Mouse (Mus musculus) G1E-ER4 (cell line): ENCODE measurements around the gene Fads2. TPM values are rescaled to one million over a fixed set of nuclear protein-coding genes. Genes with fewer than 3 reads are reported as not detected.
A peak's percentile ranks its signal among the peaks of the same experiment; 100 is the strongest.

Source experiments
- GATA1 ChIP-seq: IDR thresholded peaks from one replicate; pipeline ENCODE4 v1.8.0; 2012; ENCODE audit warnings: low read length, inconsistent platforms
- polyA plus RNA-seq: library from polyadenylated mRNA; stranded (reverse); fragments of >175 nt; gene quantifications from 2 replicates; pipeline ENCODE4 v1.2.3, GENCODE M21; 2012

Gene Fads2
- polyA plus RNA-seq, 1 experiment = 256 TPM

DNA sequence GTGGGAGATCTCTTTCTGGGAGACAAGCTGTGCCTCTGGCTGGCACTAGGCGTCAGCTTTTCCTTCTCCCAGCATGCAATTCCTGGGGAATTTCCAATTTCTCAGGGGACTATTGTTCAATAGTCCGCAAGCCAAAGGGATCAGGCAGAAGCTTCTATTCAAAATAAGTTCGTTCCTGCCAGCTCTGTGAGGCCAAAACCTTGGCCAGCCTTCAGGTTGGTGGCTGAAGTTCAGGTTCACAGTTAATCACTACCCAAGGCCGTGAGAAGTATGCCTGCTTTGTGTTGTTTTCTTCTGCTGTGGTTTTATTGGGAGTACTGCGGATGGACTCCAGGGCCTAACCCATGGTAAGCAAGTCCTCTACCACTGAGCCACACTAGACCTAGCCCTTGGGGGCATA lies 30.4 kb downstream of the Fads2 start:
- no peak for TF ChIP-seq GATA1

GRCm38 (mm10) chr19:10070186-10070980 lies 31.2 kb downstream of the Fads2 start:
- TF ChIP-seq GATA1 = no peak

- TF ChIP-seq GATA1 = no peak
These were observed 33.8 kb downstream of the Fads2 start for GRCm38 (mm10) chr19:10067701-10068100.

GRCm38 (mm10) chr19:10066502-10066901 lies 35.0 kb downstream of the Fads2 start:
- no peak for TF ChIP-seq GATA1

GRCm38 (mm10) chr19:10066189-10066500 lies 35.4 kb downstream of the Fads2 start:
- no peak for TF ChIP-seq GATA1

DNA sequence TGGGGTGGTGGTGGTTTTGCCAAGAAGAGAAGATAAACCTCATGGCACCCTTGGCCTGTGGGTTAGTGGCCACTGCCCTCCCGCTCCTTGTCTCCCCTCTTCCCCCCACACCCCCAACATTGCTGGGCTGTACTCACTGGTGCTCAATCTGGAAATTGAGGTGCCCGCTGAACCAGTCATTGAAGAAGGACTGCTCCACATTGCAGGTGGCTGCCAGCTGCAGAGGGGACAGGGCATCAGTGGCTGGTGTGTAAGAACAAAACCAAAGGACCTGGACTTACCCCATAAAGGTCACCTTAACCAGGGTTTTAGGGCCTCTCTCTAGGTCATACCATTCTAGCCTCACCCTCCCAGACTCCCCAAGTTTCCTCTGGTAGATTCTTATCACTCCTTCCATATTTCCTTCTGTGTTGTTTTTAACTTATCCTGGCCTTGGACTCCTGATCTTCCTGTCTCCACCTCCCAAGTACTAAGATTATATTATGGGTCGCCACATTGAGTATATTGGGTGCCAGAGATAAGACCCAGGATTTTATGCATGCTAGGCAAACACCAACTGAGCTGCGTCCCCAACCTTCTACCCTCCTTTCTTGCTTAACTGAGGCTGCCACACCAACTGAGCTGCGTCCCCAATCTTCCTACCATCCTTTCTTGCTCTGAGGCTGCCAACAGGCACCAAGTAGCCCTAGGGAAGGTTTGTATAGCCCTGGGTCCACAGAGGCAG lies 35.9 kb downstream of the Fads2 start:
- peak; percentile 49 for TF ChIP-seq GATA1

GRCm38 (mm10) chr19:10064173-10065012 lies 37.2 kb downstream of the Fads2 start:
- no peak for TF ChIP-seq GATA1

DNA sequence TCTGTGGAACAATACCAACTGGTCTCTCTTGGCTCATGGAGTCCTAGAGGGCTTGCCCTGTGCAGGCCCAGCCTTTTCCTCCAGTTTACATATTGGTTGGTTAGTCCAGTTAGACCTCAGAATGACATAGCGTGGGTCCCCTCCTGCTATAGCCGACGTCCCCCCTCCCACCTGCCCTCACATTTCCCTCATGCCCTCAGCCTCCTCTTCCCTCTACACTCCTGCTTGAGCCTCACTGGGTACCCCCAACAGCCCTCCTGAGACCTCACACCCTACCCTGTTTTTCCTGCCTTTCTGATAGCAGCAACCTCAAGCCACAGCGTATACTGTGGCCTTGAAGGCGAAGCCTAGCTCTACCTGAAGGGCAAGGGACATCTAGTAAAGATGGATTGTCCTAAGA lies 38.7 kb downstream of the Fads2 start:
- TF ChIP-seq GATA1 = no peak

- TF ChIP-seq GATA1 = no peak
These were observed 39.3 kb downstream of the Fads2 start for GRCm38 (mm10) chr19:10062292-10062691.

GRCm38 (mm10) chr19:10061624-10062023 lies 39.9 kb downstream of the Fads2 start:
- TF ChIP-seq GATA1 = no peak

DNA sequence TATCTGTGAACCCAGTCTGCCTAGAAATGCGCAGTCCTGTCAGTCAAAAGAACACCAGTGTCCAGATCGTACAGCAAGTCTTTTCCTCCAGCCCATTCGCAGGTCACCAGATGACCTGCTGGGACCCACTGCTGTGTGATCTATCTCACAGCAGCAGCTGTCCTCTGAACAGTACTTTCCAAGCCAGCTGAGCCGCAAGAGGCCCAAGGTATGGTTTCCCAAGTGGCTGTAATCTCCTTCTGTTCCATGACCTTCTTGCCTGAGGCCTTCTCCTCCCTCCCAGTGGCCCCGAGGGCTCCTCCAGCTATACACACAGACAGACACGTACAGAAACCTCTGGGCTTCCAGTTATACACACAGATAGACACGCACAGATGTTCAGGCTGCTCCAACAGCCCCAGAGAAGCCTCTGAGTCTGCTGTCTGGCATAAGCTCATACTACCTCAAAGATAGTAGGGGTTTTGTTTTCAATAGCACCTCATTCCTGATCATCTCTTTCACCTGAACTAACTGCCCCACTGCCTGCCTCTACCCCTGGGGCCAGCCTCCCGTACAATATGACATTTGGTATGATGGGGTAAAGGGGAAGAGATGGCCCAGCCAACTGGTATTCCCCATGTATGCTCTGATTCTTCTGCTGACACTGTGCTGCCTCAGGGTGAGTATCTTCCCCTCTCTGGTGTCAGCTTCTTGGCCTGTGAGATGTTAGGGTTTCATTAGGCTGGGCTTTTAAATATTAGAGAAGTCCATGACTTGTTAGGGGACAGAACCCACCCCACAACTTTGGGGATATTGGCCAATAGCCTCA lies 40.6 kb downstream of the Fads2 start:
- no peak for TF ChIP-seq GATA1

GRCm38 (mm10) chr19:10059911-10060567 lies 41.5 kb downstream of the Fads2 start:
- TF ChIP-seq GATA1 = no peak

DNA sequence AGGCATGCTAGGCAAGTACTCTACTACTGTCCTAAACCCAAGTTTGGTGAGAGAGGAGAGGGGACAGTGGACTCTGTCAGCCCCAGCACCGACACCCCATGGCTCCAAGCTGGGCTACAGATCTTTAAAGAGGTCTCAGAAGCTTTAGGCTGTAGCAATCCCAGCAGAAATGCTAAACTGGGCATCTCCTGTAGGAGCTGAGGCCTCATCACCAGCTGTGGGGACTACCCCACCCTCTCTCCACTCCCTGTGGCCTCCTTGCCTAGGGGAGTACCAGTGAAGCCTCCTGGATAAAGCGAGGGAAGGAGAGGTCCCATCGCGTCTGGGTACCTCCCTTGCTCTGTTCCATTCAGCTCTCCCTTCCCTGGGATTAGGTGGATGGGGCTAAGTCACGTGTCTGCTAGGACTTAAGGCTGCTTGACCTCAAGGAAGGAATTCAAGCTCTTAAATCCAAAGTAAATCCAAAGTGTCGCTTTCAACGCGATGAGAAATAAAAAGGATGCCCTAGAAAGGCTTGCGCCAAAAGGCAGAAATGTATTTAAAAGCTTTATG lies 42.6 kb downstream of the Fads2 start:
- no peak for TF ChIP-seq GATA1

DNA sequence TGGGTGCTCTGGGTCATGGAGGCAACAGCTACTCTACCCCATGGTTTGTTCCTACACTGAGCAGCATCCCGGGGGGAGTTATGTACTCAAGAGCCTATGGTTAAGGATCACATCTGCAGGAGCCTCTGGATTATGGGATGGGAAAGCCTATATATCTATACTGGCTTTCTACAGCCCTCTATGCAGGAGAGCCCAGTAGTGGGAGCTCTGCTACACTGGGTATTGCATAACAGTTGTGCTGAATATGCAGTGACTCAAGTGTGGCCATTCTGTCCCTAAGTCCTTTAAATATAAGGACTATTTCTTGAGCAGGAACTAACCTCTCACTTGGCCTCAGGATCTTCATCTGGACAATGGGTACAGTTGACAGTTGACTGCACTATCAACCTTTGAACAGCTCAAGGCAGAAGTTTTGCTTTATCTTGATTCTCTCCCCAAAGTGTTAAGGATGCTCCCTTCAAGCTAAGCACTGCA lies 43.2 kb downstream of the Fads2 start:
- TF ChIP-seq GATA1 = no peak
